ENCODE assay signal across 17 mouse cellular contexts in the genomic region with DNA sequence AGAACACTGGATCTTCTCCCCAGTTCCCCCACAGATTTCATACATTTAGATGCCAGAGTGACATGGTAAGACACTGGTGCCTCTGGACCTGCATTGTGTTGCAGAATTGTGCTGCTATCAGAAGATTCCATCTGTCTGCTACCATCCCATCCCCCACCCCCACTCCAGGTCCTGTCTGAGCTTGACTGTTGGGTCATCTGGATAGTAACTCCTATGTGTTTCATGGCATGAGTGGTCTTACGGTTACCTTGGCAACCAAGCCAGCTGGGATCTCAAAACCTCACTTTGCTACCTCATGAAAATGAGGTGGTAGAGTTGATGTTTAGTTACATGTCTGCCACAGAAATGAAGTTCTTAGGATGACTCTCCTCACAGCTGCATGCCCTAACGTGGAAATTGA. TPM values are rescaled to one million over a fixed set of nuclear protein-coding genes. Genes with fewer than 3 reads are reported as not detected.
DNase-seq lines count a peak whose midpoint lies in the region; ATAC-seq and TF ChIP-seq lines count a peak whose summit lies in the region.
"Had no signal": no experiment of that assay in that cellular context is flagged by ENCODE, and none has a peak within 500 bp of the region (broad histone marks: within the 10 kb centered on the region; RNA-seq: fewer than 3 reads in every experiment).

No protein-coding gene starts in this region.

- intact Hi-C loops in heart, adult 2 months (cut with DNase I), result no loop called here

- H3K9ac ChIP-seq in heart, adult 2 months (ENCODE audit: low read depth, low read length), result no peak overlapping the region
- H3K9ac ChIP-seq in hindbrain, embryonic 12.5 days, result no peak overlapping the region
- H3K9ac ChIP-seq in hindbrain, embryonic 13.5 days, result no peak overlapping the region
- H3K9ac ChIP-seq in midbrain, embryonic 15.5 days, result no peak overlapping the region
- no peak overlapping the region for H3K9ac ChIP-seq in stomach, embryonic 15.5 days
- H3K9ac ChIP-seq: embryonic facial prominence, embryonic 13.5 days; liver, embryonic 15.5 days had no signal

- peaks cover 41% of the 10 kb centered on the region for H3K36me3 ChIP-seq in heart, adult 2 months (ENCODE audit: control insufficient read depth, insufficient read depth, low read length)
- 0 out of 2 replicates have a peak, but pooled peaks cover 8% of the 10 kb centered on the region for H3K36me3 ChIP-seq in hindbrain, embryonic 12.5 days
- peaks cover 4% of the 10 kb centered on the region; the same call in 1 of the 2 replicates for H3K36me3 ChIP-seq in hindbrain, embryonic 13.5 days
- H3K36me3 ChIP-seq in midbrain, embryonic 15.5 days (replicated peaks), result no peaks in the 10 kb centered on the region
- peaks cover 21% of the 10 kb centered on the region for H3K36me3 ChIP-seq in midbrain, embryonic 10.5 days
- peaks cover 12% of the 10 kb centered on the region; the same call in 1 of the 2 replicates for H3K36me3 ChIP-seq in stomach, embryonic 15.5 days

- no peak for TF ChIP-seq EP300 in heart, adult 2 months (IDR thresholded peaks at IDR 0.05; ENCODE audit: insufficient read depth, low read depth, low read length)

- TF ChIP-seq POLR2A in heart, adult 2 months (IDR thresholded peaks at IDR 0.05; ENCODE audit: insufficient read depth, low read depth, low read length), result no peak

- H3K9me3 ChIP-seq in hindbrain, embryonic 12.5 days (replicated peaks), result no peaks in the 10 kb centered on the region
- H3K9me3 ChIP-seq in hindbrain, embryonic 13.5 days, result no peaks in the 10 kb centered on the region
- no peaks in the 10 kb centered on the region for H3K9me3 ChIP-seq in midbrain, embryonic 15.5 days
- 0 out of 2 replicates have a peak, but pooled peaks cover 6% of the 10 kb centered on the region for H3K9me3 ChIP-seq in midbrain, embryonic 10.5 days (replicated peaks)
- H3K9me3 ChIP-seq in stomach, embryonic 15.5 days, result no peaks in the 10 kb centered on the region
- H3K9me3 ChIP-seq: forebrain, embryonic 10.5 days; liver, embryonic 15.5 days had no signal

- peak overlapping the region; percentile 63 for H3K27ac ChIP-seq in heart, adult 2 months
- H3K27ac ChIP-seq in hindbrain, embryonic 12.5 days, result peak overlapping the region; percentile 35; the same call in 1 of the 2 replicates
- no peak overlapping the region for H3K27ac ChIP-seq in hindbrain, embryonic 13.5 days
- H3K27ac ChIP-seq in midbrain, embryonic 15.5 days, result no peak overlapping the region
- no peak overlapping the region for H3K27ac ChIP-seq in midbrain, embryonic 10.5 days (replicated peaks)
- H3K27ac ChIP-seq in stomach, embryonic 15.5 days, result peak overlapping the region; percentile 65
- H3K27ac ChIP-seq: embryonic facial prominence, embryonic 13.5 days; forebrain, embryonic 10.5 days; liver, embryonic 15.5 days had no signal

- 81% methylated on average over 2 of the region's 2 CpGs for WGBS in heart, adult 2 months
- 83% methylated on average over 2 of the region's 2 CpGs for WGBS in hindbrain, embryonic 12.5 days
- 69% methylated on average over 2 of the region's 2 CpGs for WGBS in hindbrain, embryonic 13.5 days
- WGBS in midbrain, embryonic 15.5 days, result 63% methylated on average over 2 of the region's 2 CpGs
- WGBS in midbrain, embryonic 10.5 days, result 79% methylated on average over 2 of the region's 2 CpGs
- 73% methylated on average over 2 of the region's 2 CpGs for WGBS in stomach, embryonic 15.5 days

- H3K4me2 ChIP-seq in hindbrain, embryonic 12.5 days (replicated peaks), result no peak overlapping the region
- no peak overlapping the region for H3K4me2 ChIP-seq in hindbrain, embryonic 13.5 days
- H3K4me2 ChIP-seq in midbrain, embryonic 15.5 days, result no peak overlapping the region
- no peak overlapping the region for H3K4me2 ChIP-seq in stomach, embryonic 15.5 days
- H3K4me2 ChIP-seq: embryonic facial prominence, embryonic 13.5 days; liver, embryonic 15.5 days had no signal

- H3K4me3 ChIP-seq in heart, adult 2 months, result no peak overlapping the region
- no peak overlapping the region for H3K4me3 ChIP-seq in hindbrain, embryonic 12.5 days
- no peak overlapping the region for H3K4me3 ChIP-seq in hindbrain, embryonic 13.5 days
- H3K4me3 ChIP-seq in midbrain, embryonic 15.5 days, result no peak overlapping the region
- no peak overlapping the region for H3K4me3 ChIP-seq in midbrain, embryonic 10.5 days
- no peak overlapping the region for H3K4me3 ChIP-seq in stomach, embryonic 15.5 days (replicated peaks)
- H3K4me3 ChIP-seq: embryonic facial prominence, embryonic 13.5 days; forebrain, embryonic 10.5 days; liver, embryonic 15.5 days had no signal

- TF ChIP-seq CTCF in heart, adult 2 months (IDR thresholded peaks at IDR 0.05), result no peak

- DNase-seq in heart, adult 2 months, result no peak
- no peak for DNase-seq in heart, adult 18-20 months
- no peak for DNase-seq in midbrain, embryonic 10.5 days (ENCODE audit: low spot score)
- DNase-seq in cerebellum, adult 8-10 months, result no peak
- DNase-seq: cerebellum, adult 9-10 months; heart, postnatal 4 days; kidney, postnatal 10 days; lung, postnatal 4 days had no signal

- peaks cover 16% of the 10 kb centered on the region for H3K4me1 ChIP-seq in heart, adult 2 months (ENCODE audit: control insufficient read depth, insufficient read depth, low read length)
- peaks cover 2% of the 10 kb centered on the region; the same call in 1 of the 2 replicates for H3K4me1 ChIP-seq in hindbrain, embryonic 12.5 days
- H3K4me1 ChIP-seq in hindbrain, embryonic 13.5 days (replicated peaks), result peaks cover 21% of the 10 kb centered on the region
- peaks cover 8% of the 10 kb centered on the region; the same call in 1 of the 2 replicates for H3K4me1 ChIP-seq in midbrain, embryonic 15.5 days
- H3K4me1 ChIP-seq in midbrain, embryonic 10.5 days, result peaks cover 30% of the 10 kb centered on the region
- H3K4me1 ChIP-seq in stomach, embryonic 15.5 days, result peaks cover 22% of the 10 kb centered on the region

- no peaks in the 10 kb centered on the region for H3K27me3 ChIP-seq in heart, adult 2 months (ENCODE audit: control insufficient read depth, insufficient read depth, low read length)
- H3K27me3 ChIP-seq in hindbrain, embryonic 12.5 days, result no peaks in the 10 kb centered on the region
- H3K27me3 ChIP-seq in hindbrain, embryonic 13.5 days, result no peaks in the 10 kb centered on the region
- H3K27me3 ChIP-seq in midbrain, embryonic 15.5 days (replicated peaks), result no peaks in the 10 kb centered on the region
- H3K27me3 ChIP-seq in midbrain, embryonic 10.5 days (ENCODE audit: low read depth, poor library complexity, severe bottlenecking), result no peaks in the 10 kb centered on the region
- H3K27me3 ChIP-seq in stomach, embryonic 15.5 days (replicated peaks), result no peaks in the 10 kb centered on the region
- H3K27me3 ChIP-seq: embryonic facial prominence, embryonic 13.5 days; liver, embryonic 15.5 days had no signal

- H3K79me2 ChIP-seq in heart, adult 2 months (replicated peaks; ENCODE audit: control insufficient read depth, insufficient read depth, low read length), result no peaks in the 10 kb centered on the region

- no peak for ATAC-seq in hindbrain, embryonic 12.5 days (ENCODE audit: low FRiP score)
- ATAC-seq in hindbrain, embryonic 13.5 days (ENCODE audit: low FRiP score), result no peak
- ATAC-seq in midbrain, embryonic 15.5 days (replicated peaks), result 0 out of 2 replicates have a peak, but pooled peaks have one; percentile 42
- no peak for ATAC-seq in stomach, embryonic 15.5 days (ENCODE audit: insufficient read depth, low FRiP score, low read depth)

RNA-seq across cellular contexts. Expression of a gene that starts 51.0 kb away (rescaled TPM):
- total RNA-seq in heart, adult 2 months (2021), result 1 to 10 TPM; 1.1 TPM
- polyA plus RNA-seq in heart, adult 2 months (2012; rRNA removed), result 0.61 TPM in 2 replicates
- total RNA-seq in heart, adult 18-20 months (2021), result under 1 TPM; 0.72 to 0.85 TPM
- 1.9 TPM in 2 replicates for polyA plus RNA-seq in hindbrain, embryonic 12.5 days (2016; fragmentation: Nextera tagmentation; extraction: Ambion mirVana)
- 1.4 TPM in 2 replicates for polyA plus RNA-seq in hindbrain, embryonic 13.5 days (2015; fragmentation: Nextera tagmentation; extraction: Ambion mirVana)
- 1.3 and 1.6 TPM in 2 replicates for polyA plus RNA-seq in midbrain, embryonic 15.5 days (2015; fragmentation: Nextera tagmentation; extraction: Ambion mirVana)
- 1.0 and 1.1 TPM in 2 replicates for polyA plus RNA-seq in midbrain, embryonic 10.5 days (2016; fragmentation: Nextera tagmentation; extraction: Ambion mirVana)
- polyA plus RNA-seq in stomach, embryonic 15.5 days (2015; fragmentation: Nextera tagmentation; extraction: Ambion mirVana), result 2.7 TPM in 2 replicates
- total RNA-seq: monocyte, adult 5-6 weeks; neutrophil, adult 5-6 weeks had no signal

Comparison
In these comparisons a context has a peak if more than half of its experiments do, and no peak if none do; other contexts are left out.
1. H3K27ac ChIP-seq: peak in heart, adult 2 months (single experiment), hindbrain, embryonic 12.5 days (single experiment) and stomach, embryonic 15.5 days (single experiment); none in hindbrain, embryonic 13.5 days (single experiment), midbrain, embryonic 15.5 days (single experiment) and midbrain, embryonic 10.5 days (single experiment).